Mouse (Mus musculus): ENCODE data around the gene Ppp1r14a.

DNA sequence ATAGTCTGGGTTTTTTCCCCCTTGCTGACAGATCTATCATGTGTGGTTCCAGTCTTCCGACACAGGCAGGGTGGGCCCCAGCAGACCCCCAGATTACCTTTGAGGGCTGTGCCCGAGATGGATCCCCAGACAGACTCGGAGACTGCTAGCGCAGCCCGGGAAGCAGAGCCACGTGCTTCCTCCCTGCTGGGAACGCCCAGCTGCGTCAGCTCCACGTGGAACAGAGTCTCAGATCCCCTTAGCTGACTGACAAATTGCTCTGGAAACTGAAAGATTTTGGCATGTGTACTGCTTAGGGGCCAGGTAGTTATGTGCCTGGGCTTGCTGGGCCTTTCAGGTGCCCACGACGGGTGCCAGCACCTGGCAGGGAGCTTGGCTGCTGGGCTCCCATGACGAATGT lies 52.6 kb downstream of the Ppp1r14a start:
- TF ChIP-seq CTCF (conservative IDR thresholded peaks at IDR 0.05; ENCODE audit: low read length) = no peak
- no peak for TF ChIP-seq POU5F1 (IDR thresholded peaks at IDR 0.05; ENCODE audit: borderline replicate concordance, low read length)
- no peak for TF ChIP-seq NANOG (IDR thresholded peaks at IDR 0.05; ENCODE audit: borderline replicate concordance, low read length)

All from E14TG2a.4 (cell line).